Comparison of ENCODE assay signal across 8 mouse cellular contexts in genomic region chr5:123227762-123228523, GRCm38 (mm10). TPM values are rescaled to one million over a fixed set of nuclear protein-coding genes. Genes with fewer than 3 reads are reported as not detected.
DNase-seq lines count a peak whose midpoint lies in the region; ATAC-seq and TF ChIP-seq lines count a peak whose summit lies in the region.

No protein-coding gene starts in this region.

- 2% methylated on average over 42 of the region's 42 CpGs for WGBS in heart, embryonic 11.5 days (ENCODE audit: insufficient replicate concordance)
- 2% methylated on average over 42 of the region's 42 CpGs for WGBS in kidney, embryonic 16.5 days
- WGBS in liver, adult 2 months = 2% methylated on average over 42 of the region's 42 CpGs

- peaks cover 41% of the 10 kb centered on the region for H3K4me1 ChIP-seq in erythroblast, embryonic 14.5 days (ENCODE audit: control insufficient read depth)
- peaks cover 8% of the 10 kb centered on the region; the same call in 1 of the 2 replicates for H3K4me1 ChIP-seq in heart, embryonic 11.5 days (ENCODE audit: control insufficient read depth, insufficient read depth, low read length)
- peaks cover 9% of the 10 kb centered on the region for H3K4me1 ChIP-seq in kidney, embryonic 16.5 days (ENCODE audit: insufficient read depth, low read length)
- H3K4me1 ChIP-seq in liver, adult 2 months (ENCODE audit: control insufficient read depth, insufficient read depth, low read length) = peaks cover 18% of the 10 kb centered on the region

- ATAC-seq in heart, embryonic 11.5 days (replicated peaks; ENCODE audit: insufficient number of reproducible peaks, low FRiP score, low TSS enrichment) = peak; percentile 76
- ATAC-seq in kidney, embryonic 16.5 days (ENCODE audit: low FRiP score, low TSS enrichment) = peak; percentile 89

- H3K4me3 ChIP-seq in C2C12 (ENCODE audit: insufficient read depth, poor library complexity, severe bottlenecking) (peak overlapping the region; percentile 60), myocyte (peak overlapping the region; percentile 70)
- H3K4me3 ChIP-seq in erythroblast, embryonic 14.5 days (replicated peaks) = peak overlapping the region; percentile 78
- H3K4me3 ChIP-seq in heart, embryonic 11.5 days (ENCODE audit: low read depth, low read length) = peak overlapping the region; percentile 87
- peak overlapping the region; percentile 98 for H3K4me3 ChIP-seq in kidney, embryonic 16.5 days (ENCODE audit: low read length)
- peak overlapping the region; percentile 92 for H3K4me3 ChIP-seq in liver, adult 2 months (ENCODE audit: insufficient read depth, low read depth, low read length)

- no peak for TF ChIP-seq CTCF in C2C12 (IDR thresholded peaks at IDR 0.05; ENCODE audit: control insufficient read depth, insufficient read depth, insufficient read length)
- no peak for TF ChIP-seq CTCF in brain, embryonic 14.5 days (IDR thresholded peaks at IDR 0.05; ENCODE audit: borderline replicate concordance, extremely low read depth, insufficient read depth, insufficient read length)
- no peak for TF ChIP-seq CTCF in liver, adult 2 months (IDR thresholded peaks at IDR 0.05; ENCODE audit: low read depth, low read length)

- peak; percentile 49; the same call in 1 of the 2 replicates for TF ChIP-seq POLR2A in brain, embryonic 14.5 days (IDR thresholded peaks at IDR 0.05; ENCODE audit: borderline replicate concordance, extremely low read depth, insufficient read depth, insufficient read length, poor library complexity, severe bottlenecking)
- 0 out of 2 replicates have a peak, but pooled peaks have one; percentile 69 for TF ChIP-seq POLR2A in liver, adult 2 months (IDR thresholded peaks at IDR 0.05; ENCODE audit: extremely low read depth, insufficient read depth, low read length)
- peak; percentile 62 for TF ChIP-seq POLR2A in myocyte (IDR thresholded peaks at IDR 0.05; ENCODE audit: insufficient read length, low read depth)

- peak overlapping the region; percentile 76 for H3K4me2 ChIP-seq in heart, embryonic 11.5 days
- H3K4me2 ChIP-seq in kidney, embryonic 16.5 days (replicated peaks; ENCODE audit: low read depth, low read length) = peak overlapping the region; percentile 83
- peak overlapping the region; percentile 89 for H3K4me2 ChIP-seq in myocyte (ENCODE audit: low read depth)

- H3K27ac ChIP-seq in heart, embryonic 11.5 days (ENCODE audit: low read depth, low read length) = no peak overlapping the region
- H3K27ac ChIP-seq in kidney, embryonic 16.5 days (ENCODE audit: low read length) = no peak overlapping the region
- peak overlapping the region; percentile 93 for H3K27ac ChIP-seq in liver, adult 2 months (replicated peaks; ENCODE audit: insufficient read depth, low read depth, low read length)

- H3K36me3 ChIP-seq in C2C12 (ENCODE audit: control insufficient read depth, insufficient read depth) = peaks cover 5% of the 10 kb centered on the region
- H3K36me3 ChIP-seq in erythroblast, embryonic 14.5 days (ENCODE audit: control insufficient read depth) = peaks cover 25% of the 10 kb centered on the region
- H3K36me3 ChIP-seq in heart, embryonic 11.5 days (ENCODE audit: control insufficient read depth, insufficient read depth, low read length) = no peaks in the 10 kb centered on the region
- H3K36me3 ChIP-seq in kidney, embryonic 16.5 days (ENCODE audit: insufficient read depth, low read length) = no peaks in the 10 kb centered on the region
- H3K36me3 ChIP-seq in liver, adult 2 months (ENCODE audit: control insufficient read depth, insufficient read depth, low read length) = no peaks in the 10 kb centered on the region; the same call in 1 of the 2 replicates
- H3K36me3 ChIP-seq in myocyte (ENCODE audit: control insufficient read depth, insufficient read depth) = peaks cover 3% of the 10 kb centered on the region
- H3K36me3 ChIP-seq in splenic B cell, adult 2 months (ENCODE audit: control insufficient read depth, insufficient read depth, low read length, poor library complexity, severe bottlenecking) = no peaks in the 10 kb centered on the region

- H3K27me3 ChIP-seq in C2C12 (ENCODE audit: control insufficient read depth, insufficient read depth, insufficient read length) (no peaks in the 10 kb centered on the region), myocyte (ENCODE audit: control insufficient read depth, insufficient read depth, insufficient read length) (no peaks in the 10 kb centered on the region)
- no peaks in the 10 kb centered on the region for H3K27me3 ChIP-seq in erythroblast, embryonic 14.5 days (ENCODE audit: control insufficient read depth)
- H3K27me3 ChIP-seq in heart, embryonic 11.5 days (ENCODE audit: control insufficient read depth, insufficient read depth, low read length) = no peaks in the 10 kb centered on the region
- H3K27me3 ChIP-seq in kidney, embryonic 16.5 days (ENCODE audit: insufficient read depth, low read length) = no peaks in the 10 kb centered on the region
- H3K27me3 ChIP-seq in liver, adult 2 months (ENCODE audit: control insufficient read depth, insufficient read depth, low read length) = no peaks in the 10 kb centered on the region
- H3K27me3 ChIP-seq in splenic B cell, adult 2 months (ENCODE audit: control insufficient read depth, insufficient read depth, low read length, poor library complexity, severe bottlenecking) = 0 out of 2 replicates have a peak, but pooled peaks cover 2% of the 10 kb centered on the region

- peaks cover 22% of the 10 kb centered on the region for H3K79me3 ChIP-seq in C2C12 (ENCODE audit: low read depth)

- no peaks in the 10 kb centered on the region for H3K9me3 ChIP-seq in erythroblast, embryonic 14.5 days (ENCODE audit: control insufficient read depth, low read length)
- no peaks in the 10 kb centered on the region for H3K9me3 ChIP-seq in heart, embryonic 11.5 days (replicated peaks; ENCODE audit: control insufficient read depth, low read length)
- H3K9me3 ChIP-seq in kidney, embryonic 16.5 days (ENCODE audit: low read length) = no peaks in the 10 kb centered on the region

- peak; percentile 98 for DNase-seq in brain, embryonic 14.5 days (ENCODE audit: low read depth)
- DNase-seq in liver, adult 2 months (ENCODE audit: extremely low read depth, low read depth, low spot score) = peak; percentile 90
- peak; percentile 95 for DNase-seq in splenic B cell, adult 2 months (ENCODE audit: low read depth, low spot score)

- H3K79me2 ChIP-seq in C2C12 (ENCODE audit: control insufficient read depth, insufficient read depth) (peaks cover 34% of the 10 kb centered on the region), myocyte (ENCODE audit: control insufficient read depth, insufficient read depth) (peaks cover 18% of the 10 kb centered on the region)
- H3K79me2 ChIP-seq in liver, adult 2 months (ENCODE audit: control insufficient read depth, insufficient read depth, low read length) = peaks cover 9% of the 10 kb centered on the region; the same call in 1 of the 2 replicates

- peak overlapping the region; percentile 89 for H3K9ac ChIP-seq in heart, embryonic 11.5 days (ENCODE audit: low read depth, low read length)
- H3K9ac ChIP-seq in kidney, embryonic 16.5 days (replicated peaks; ENCODE audit: low read length) = peak overlapping the region; percentile 96
- peak overlapping the region; percentile 81 for H3K9ac ChIP-seq in liver, adult 2 months (ENCODE audit: low read depth, low read length)

- peak overlapping the region; percentile 84 for H3ac ChIP-seq in C2C12 (ENCODE audit: control insufficient read depth, insufficient read length, low read depth)
- H3ac ChIP-seq in myocyte (ENCODE audit: control insufficient read depth, insufficient read length) = no peak overlapping the region

TF ChIP-seq in C2C12, 6 proteins besides CTCF, POLR2A, EP300 and RAD21:
- TF ChIP-seq FOSL1 (IDR thresholded peaks at IDR 0.05; ENCODE audit: insufficient read depth, low read length, poor library complexity, severe bottlenecking) (no peak), MAX (IDR thresholded peaks at IDR 0.05) (peak; percentile 88), USF1 (IDR thresholded peaks at IDR 0.05; ENCODE audit: low read depth) (peak; percentile 91), MYOG (IDR thresholded peaks at IDR 0.05; ENCODE audit: control insufficient read depth, extremely low read depth, insufficient read length) (no peak)

TF ChIP-seq in myocyte, 11 proteins besides CTCF, POLR2A, EP300 and RAD21 (continues in another document):
- TF ChIP-seq CEBPB (IDR thresholded peaks at IDR 0.05; ENCODE audit: insufficient read depth, poor library complexity, severe bottlenecking) = no peak
- TF ChIP-seq E2F4 (IDR thresholded peaks at IDR 0.05; ENCODE audit: insufficient read depth) = peak; percentile 69
- TF ChIP-seq REST (IDR thresholded peaks at IDR 0.05; ENCODE audit: insufficient read depth, insufficient read length) = no peak
- peak; percentile 41 for TF ChIP-seq MAX (IDR thresholded peaks at IDR 0.05; ENCODE audit: low read depth)
- peak in 1 of 3 experiments; percentile 3 for TF ChIP-seq MYOD1 (IDR thresholded peaks at IDR 0.05; ENCODE audit: control insufficient read depth in 1 of 3, insufficient read length in 2 of 3, low read depth in 2 of 3)

RNA-seq across cellular contexts. Expression of gene Wdr66, which starts 24.0 kb away (rescaled TPM):
- polyA plus RNA-seq in C2C12 (2012; fragmentation: generic; extraction: Trizol) = 0.13 TPM
- polyA plus RNA-seq in brain, embryonic 14.5 days (2012; rRNA removed) = 2.1 and 2.7 TPM in 2 replicates
- 0.02 and 0.06 TPM in 2 replicates for polyA plus RNA-seq in erythroblast, embryonic 14.5 days (2012)
- polyA plus RNA-seq in heart, embryonic 11.5 days (2014; fragmentation: Nextera tagmentation; extraction: Ambion mirVana) = 0.32 and 0.64 TPM in 2 replicates
- 1.5 and 1.7 TPM in 2 replicates for polyA plus RNA-seq in kidney, embryonic 16.5 days (2015; fragmentation: Nextera tagmentation; extraction: Ambion mirVana)
- total RNA-seq in liver, adult 2 months (2014; rRNA removed) = 0.37 and 0.60 TPM in 2 replicates
- polyA plus RNA-seq in liver, adult 2 months (2012; rRNA removed) = 0.35 and 0.60 TPM in 2 replicates
- 0.38 TPM for polyA plus RNA-seq in myocyte (2012; fragmentation: generic; extraction: Trizol)

RNA-seq across cellular contexts. Expression of gene Hpd, which starts 45.4 kb away (rescaled TPM):
- not detected for polyA plus RNA-seq in C2C12 (2012; fragmentation: generic; extraction: Trizol)
- not detected in 2 replicates for polyA plus RNA-seq in brain, embryonic 14.5 days (2012; rRNA removed)
- not detected in 2 replicates for polyA plus RNA-seq in erythroblast, embryonic 14.5 days (2012)
- not detected in 2 replicates for polyA plus RNA-seq in heart, embryonic 11.5 days (2014; fragmentation: Nextera tagmentation; extraction: Ambion mirVana)
- 0.23 and 0.29 TPM in 2 replicates for polyA plus RNA-seq in kidney, embryonic 16.5 days (2015; fragmentation: Nextera tagmentation; extraction: Ambion mirVana)
- total RNA-seq in liver, adult 2 months (2014; rRNA removed) = 3,614 and 3,656 TPM in 2 replicates
- 3,813 and 5,374 TPM in 2 replicates for polyA plus RNA-seq in liver, adult 2 months (2012; rRNA removed)
- polyA plus RNA-seq in myocyte (2012; fragmentation: generic; extraction: Trizol) = not detected

RNA-seq across cellular contexts. Expression of gene Psmd9, which starts 58.7 kb away (rescaled TPM):
- polyA plus RNA-seq in C2C12 (2012; fragmentation: generic; extraction: Trizol) (33.2 TPM), myocyte (2012; fragmentation: generic; extraction: Trizol) (30.6 TPM)
- 36.2 and 41.2 TPM in 2 replicates for polyA plus RNA-seq in brain, embryonic 14.5 days (2012; rRNA removed)
- polyA plus RNA-seq in erythroblast, embryonic 14.5 days (2012) = 27.7 and 28.4 TPM in 2 replicates
- polyA plus RNA-seq in heart, embryonic 11.5 days (2014; fragmentation: Nextera tagmentation; extraction: Ambion mirVana) = 59.5 and 66.7 TPM in 2 replicates
- 86.9 and 87.9 TPM in 2 replicates for polyA plus RNA-seq in kidney, embryonic 16.5 days (2015; fragmentation: Nextera tagmentation; extraction: Ambion mirVana)
- 29.8 and 39.8 TPM in 2 replicates for total RNA-seq in liver, adult 2 months (2014; rRNA removed)
- polyA plus RNA-seq in liver, adult 2 months (2012; rRNA removed) = 26.4 and 28.5 TPM in 2 replicates

Comparison
In these comparisons a context has a peak if more than half of its experiments do, and no peak if none do; other contexts are left out.
1. RNA of gene Hpd, which starts 45.4 kb away (polyA plus RNA-seq): 3,813 to 5,374 TPM in liver, adult 2 months; not detected in heart, embryonic 11.5 days, 0.23 to 0.29 TPM in kidney, embryonic 16.5 days, not detected in C2C12 (single experiment), not detected in brain, embryonic 14.5 days, not detected in erythroblast, embryonic 14.5 days and not detected in myocyte (single experiment); every median in the first group is over 1,000 times any median in the second.
2. Peak in every context shown above with its lines, with median percentiles within 50 percentile points of each other: H3K4me3 ChIP-seq, DNase-seq, POLR2A ChIP-seq, H3K4me2 ChIP-seq and H3K9ac ChIP-seq.